Mouse (Mus musculus): Measurements from ENCODE around the gene Ephb2. TPM values are rescaled to one million over a fixed set of nuclear protein-coding genes. Genes with fewer than 3 reads are reported as not detected.

Ephb2 gene
- total and polyA plus RNA-seq, 3 experiments, result 0.08 to 0.34 (median 0.33) TPM

- DNase-seq (ENCODE audit: low spot score) (no peak), ATAC-seq (ENCODE audit: extremely low read depth, insufficient number of reproducible peaks, low FRiP score, poor library complexity, severe bottlenecking) (no peak)
- TF ChIP-seq GATA2 (IDR thresholded peaks at IDR 0.05; ENCODE audit: borderline replicate concordance, low read depth, low read length), result no peak
- TF ChIP-seq CTCF (IDR thresholded peaks at IDR 0.05; ENCODE audit: low read depth, low read length), result no peak
- no peak for TF ChIP-seq GATA1 (IDR thresholded peaks at IDR 0.05; ENCODE audit: borderline replicate concordance, low read length)
- TF ChIP-seq POLR2AphosphoS5 (IDR thresholded peaks at IDR 0.05; ENCODE audit: insufficient replicate concordance, low read depth, low read length), result no peak
- no peak for TF ChIP-seq TAL1 (conservative IDR thresholded peaks at IDR 0.05; ENCODE audit: low read depth, low read length)
- H3K36me3 ChIP-seq (replicated peaks), result no peaks in the 10 kb centered on the region
- H3K4me1 ChIP-seq (ENCODE audit: insufficient read depth, low read depth, low read length), result no peaks in the 10 kb centered on the region
- peaks cover 16% of the 10 kb centered on the region; the same call in 1 of the 2 replicates for H3K27me3 ChIP-seq (ENCODE audit: insufficient read depth, low read length)
- H3K4me3 ChIP-seq (ENCODE audit: low read depth, low read length), result no peak overlapping the region
- no peaks in the 10 kb centered on the region for H3K9me3 ChIP-seq (replicated peaks)
Observed at GRCm38 (mm10) chr4:136732536-136733121, 103.2 kb downstream of the Ephb2 start.

DNA sequence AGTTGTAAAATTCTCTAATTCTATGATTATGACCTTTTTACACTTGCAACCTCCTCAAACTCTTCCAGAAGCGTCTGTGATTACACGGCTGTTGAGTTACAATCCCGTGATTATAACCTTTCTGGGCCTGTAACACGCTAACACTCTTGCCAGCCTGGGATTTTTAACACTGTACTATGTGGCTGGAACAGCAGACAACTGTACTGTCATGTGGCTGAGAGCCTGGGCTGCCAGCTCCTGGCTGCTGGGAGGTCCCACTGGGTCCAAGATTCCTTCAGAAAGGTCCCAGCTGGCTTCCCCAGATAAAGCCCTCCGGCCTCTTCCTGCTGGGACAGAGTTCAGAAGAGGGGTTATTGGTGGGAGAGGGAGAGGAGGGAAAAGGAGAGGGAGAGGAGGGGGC lies 104.0 kb downstream of the Ephb2 start:
- Histone ChIP-seq H3K36me3 (replicated peaks) (no peaks in the 10 kb centered on the region), H3K27me3 (ENCODE audit: insufficient read depth, low read length) (peaks cover 16% of the 10 kb centered on the region; the same call in 1 of the 2 replicates), H3K9me3 (replicated peaks) (no peaks in the 10 kb centered on the region), H3K4me1 (ENCODE audit: insufficient read depth, low read depth, low read length) (no peaks in the 10 kb centered on the region; the same call in 1 of the 2 replicates), H3K4me3 (ENCODE audit: low read depth, low read length) (no peak overlapping the region)
- no peak for DNase-seq (ENCODE audit: low spot score)
- TF ChIP-seq GATA1 (IDR thresholded peaks at IDR 0.05; ENCODE audit: borderline replicate concordance, low read length), result no peak
- TF ChIP-seq CTCF (IDR thresholded peaks at IDR 0.05; ENCODE audit: low read depth, low read length), result no peak
- no peak for TF ChIP-seq TAL1 (conservative IDR thresholded peaks at IDR 0.05; ENCODE audit: low read depth, low read length)
- TF ChIP-seq POLR2AphosphoS5 (IDR thresholded peaks at IDR 0.05; ENCODE audit: insufficient replicate concordance, low read depth, low read length), result no peak
- no peak for TF ChIP-seq GATA2 (IDR thresholded peaks at IDR 0.05; ENCODE audit: borderline replicate concordance, low read depth, low read length)
- no peak for ATAC-seq (ENCODE audit: extremely low read depth, insufficient number of reproducible peaks, low FRiP score, poor library complexity, severe bottlenecking)

- ATAC-seq (ENCODE audit: extremely low read depth, insufficient number of reproducible peaks, low FRiP score, poor library complexity, severe bottlenecking), result no peak
- DNase-seq (ENCODE audit: low spot score), result no peak
- no peaks in the 10 kb centered on the region for H3K36me3 ChIP-seq (replicated peaks)
- no peak overlapping the region for H3K4me3 ChIP-seq (ENCODE audit: low read depth, low read length)
- H3K27me3 ChIP-seq (ENCODE audit: insufficient read depth, low read length), result peaks cover 16% of the 10 kb centered on the region; the same call in 1 of the 2 replicates
- TF ChIP-seq CTCF (IDR thresholded peaks at IDR 0.05; ENCODE audit: low read depth, low read length) (no peak), POLR2AphosphoS5 (IDR thresholded peaks at IDR 0.05; ENCODE audit: insufficient replicate concordance, low read depth, low read length) (no peak), GATA2 (IDR thresholded peaks at IDR 0.05; ENCODE audit: borderline replicate concordance, low read depth, low read length) (no peak), TAL1 (conservative IDR thresholded peaks at IDR 0.05; ENCODE audit: low read depth, low read length) (no peak), GATA1 (IDR thresholded peaks at IDR 0.05; ENCODE audit: borderline replicate concordance, low read length) (no peak)
- no peaks in the 10 kb centered on the region; the same call in 1 of the 2 replicates for H3K4me1 ChIP-seq (ENCODE audit: insufficient read depth, low read depth, low read length)
- no peaks in the 10 kb centered on the region for H3K9me3 ChIP-seq (replicated peaks)
Observed at GRCm38 (mm10) chr4:136731008-136731609, 104.7 kb downstream of the Ephb2 start.

- TF ChIP-seq GATA2 (IDR thresholded peaks at IDR 0.05; ENCODE audit: borderline replicate concordance, low read depth, low read length) (no peak), CTCF (IDR thresholded peaks at IDR 0.05; ENCODE audit: low read depth, low read length) (no peak)
- H3K27me3 ChIP-seq (ENCODE audit: insufficient read depth, low read length), result peaks cover 16% of the 10 kb centered on the region; the same call in 1 of the 2 replicates
- H3K4me1 ChIP-seq (ENCODE audit: insufficient read depth, low read depth, low read length), result no peaks in the 10 kb centered on the region; the same call in 1 of the 2 replicates
- H3K36me3 ChIP-seq (replicated peaks), result no peaks in the 10 kb centered on the region
- ATAC-seq (ENCODE audit: extremely low read depth, insufficient number of reproducible peaks, low FRiP score, poor library complexity, severe bottlenecking) (no peak), DNase-seq (ENCODE audit: low spot score) (no peak)
- H3K9me3 ChIP-seq (replicated peaks), result no peaks in the 10 kb centered on the region
- no peak overlapping the region for H3K4me3 ChIP-seq (ENCODE audit: low read depth, low read length)
Observed at GRCm38 (mm10) chr4:136730501-136730900, 105.3 kb downstream of the Ephb2 start.

GRCm38 (mm10) chr4:136729574-136729973 lies 106.2 kb downstream of the Ephb2 start:
- TF ChIP-seq GATA1 (IDR thresholded peaks at IDR 0.05; ENCODE audit: borderline replicate concordance, low read length), result no peak
- no peak for TF ChIP-seq POLR2AphosphoS5 (IDR thresholded peaks at IDR 0.05; ENCODE audit: insufficient replicate concordance, low read depth, low read length)
- TF ChIP-seq TAL1 (conservative IDR thresholded peaks at IDR 0.05; ENCODE audit: low read depth, low read length), result no peak
- no peak for TF ChIP-seq GATA2 (IDR thresholded peaks at IDR 0.05; ENCODE audit: borderline replicate concordance, low read depth, low read length)
- H3K9me3 ChIP-seq (replicated peaks), result no peaks in the 10 kb centered on the region
- peaks cover 15% of the 10 kb centered on the region; the same call in 1 of the 2 replicates for H3K27me3 ChIP-seq (ENCODE audit: insufficient read depth, low read length)
- DNase-seq (ENCODE audit: low spot score) (no peak), ATAC-seq (ENCODE audit: extremely low read depth, insufficient number of reproducible peaks, low FRiP score, poor library complexity, severe bottlenecking) (no peak)
- H3K4me1 ChIP-seq (ENCODE audit: insufficient read depth, low read depth, low read length), result no peaks in the 10 kb centered on the region; the same call in 1 of the 2 replicates
- no peak overlapping the region for H3K4me3 ChIP-seq (ENCODE audit: low read depth, low read length)
- no peaks in the 10 kb centered on the region for H3K36me3 ChIP-seq (replicated peaks)

DNA sequence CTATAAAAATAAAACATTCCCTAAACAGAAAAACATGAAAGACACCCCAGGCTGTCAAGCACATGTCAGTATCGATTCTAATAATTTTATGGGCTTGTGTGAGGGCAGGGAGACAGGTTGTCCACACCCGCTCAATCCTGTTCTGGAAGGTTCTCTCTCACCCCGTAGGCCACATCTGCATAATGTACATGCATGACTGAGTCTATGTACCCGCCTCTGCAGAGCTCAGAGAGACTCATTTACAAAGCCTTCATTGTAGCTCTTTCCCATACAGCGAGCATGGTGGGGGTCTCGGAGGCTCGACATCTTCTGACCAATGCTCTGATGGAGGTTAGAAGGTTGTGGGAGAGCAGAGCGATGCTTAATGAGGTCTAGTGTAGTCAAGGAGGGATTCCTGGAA lies 108.8 kb downstream of the Ephb2 start:
- no peaks in the 10 kb centered on the region; the same call in 1 of the 2 replicates for H3K4me1 ChIP-seq (ENCODE audit: insufficient read depth, low read depth, low read length)
- H3K36me3 ChIP-seq (replicated peaks), result no peaks in the 10 kb centered on the region
- H3K4me3 ChIP-seq (ENCODE audit: low read depth, low read length), result no peak overlapping the region
- TF ChIP-seq GATA2 (IDR thresholded peaks at IDR 0.05; ENCODE audit: borderline replicate concordance, low read depth, low read length) (no peak), CTCF (IDR thresholded peaks at IDR 0.05; ENCODE audit: low read depth, low read length) (no peak), GATA1 (IDR thresholded peaks at IDR 0.05; ENCODE audit: borderline replicate concordance, low read length) (no peak), TAL1 (conservative IDR thresholded peaks at IDR 0.05; ENCODE audit: low read depth, low read length) (no peak), POLR2AphosphoS5 (IDR thresholded peaks at IDR 0.05; ENCODE audit: insufficient replicate concordance, low read depth, low read length) (no peak)
- H3K9me3 ChIP-seq (replicated peaks), result no peaks in the 10 kb centered on the region
- peaks cover 10% of the 10 kb centered on the region; the same call in 1 of the 2 replicates for H3K27me3 ChIP-seq (ENCODE audit: insufficient read depth, low read length)
- ATAC-seq (ENCODE audit: extremely low read depth, insufficient number of reproducible peaks, low FRiP score, poor library complexity, severe bottlenecking) (no peak), DNase-seq (ENCODE audit: low spot score) (no peak)
